Mouse (Mus musculus): ENCODE measurements around the gene Ccl25. TPM values are rescaled to one million over a fixed set of nuclear protein-coding genes. Genes with fewer than 3 reads are reported as not detected.
A peak's percentile ranks its signal among the peaks of the same experiment; 100 is the strongest.

The Ccl25 gene
- polyA plus RNA-seq, 1 experiment from 2014 or later, result 21.9 TPM

- Histone ChIP-seq H3K9me3 (ENCODE audit: control insufficient read depth, low read length) (no peaks in the 10 kb centered on the region), H3K36me3 (ENCODE audit: control insufficient read depth, insufficient read depth, low read length) (peaks cover 6% of the 10 kb centered on the region; the same call in 1 of the 2 replicates), H3K4me1 (replicated peaks; ENCODE audit: control insufficient read depth, insufficient read depth, low read length) (no peaks in the 10 kb centered on the region), H3K27ac (ENCODE audit: low read depth, low read length) (no peak overlapping the region), H3K27me3 (ENCODE audit: control insufficient read depth, insufficient read depth, low read length) (no peaks in the 10 kb centered on the region), H3K4me3 (ENCODE audit: low read depth, low read length) (peak overlapping the region; percentile 85), H3K4me2 (replicated peaks; ENCODE audit: low read depth, low read length) (peak overlapping the region; percentile 67), H3K9ac (ENCODE audit: low read depth, low read length) (peak overlapping the region; percentile 93)
- WGBS, result 4% methylated on average over 6 of the region's 6 CpGs
- peak; percentile 29 for DNase-seq (ENCODE audit: low spot score)
- ATAC-seq (ENCODE audit: low FRiP score), result no peak
Observed at GRCm38 (mm10) chr8:4323917-4324316, 1.1 kb upstream of the Ccl25 start.

GRCm38 (mm10) chr8:4324525-4324924, 485 bp upstream of the Ccl25 start:
- Histone ChIP-seq H3K9me3 (ENCODE audit: control insufficient read depth, low read length) (no peaks in the 10 kb centered on the region), H3K4me1 (replicated peaks; ENCODE audit: control insufficient read depth, insufficient read depth, low read length) (no peaks in the 10 kb centered on the region), H3K27ac (ENCODE audit: low read depth, low read length) (peak overlapping the region; percentile 81), H3K27me3 (ENCODE audit: control insufficient read depth, insufficient read depth, low read length) (no peaks in the 10 kb centered on the region), H3K36me3 (ENCODE audit: control insufficient read depth, insufficient read depth, low read length) (peaks cover 6% of the 10 kb centered on the region; the same call in 1 of the 2 replicates), H3K4me3 (ENCODE audit: low read depth, low read length) (peak overlapping the region; percentile 85), H3K9ac (ENCODE audit: low read depth, low read length) (peak overlapping the region; percentile 93), H3K4me2 (replicated peaks; ENCODE audit: low read depth, low read length) (peak overlapping the region; percentile 67)
- WGBS, result 0% methylated on average over 41 of the region's 42 CpGs
- DNase-seq (ENCODE audit: low spot score), result no peak
- ATAC-seq (ENCODE audit: low FRiP score), result peak; percentile 76

- H3K27ac ChIP-seq (ENCODE audit: low read depth, low read length), result no peak overlapping the region
- H3K36me3 ChIP-seq (ENCODE audit: control insufficient read depth, insufficient read depth, low read length), result peaks cover 4% of the 10 kb centered on the region; the same call in 1 of the 2 replicates
Observed at GRCm38 (mm10) chr8:4325751-4326036, 684 bp downstream of the Ccl25 start.

GRCm38 (mm10) chr8:4329000-4329399, 4.0 kb downstream of the Ccl25 start:
- WGBS, result 94% methylated on average over 5 of the region's 5 CpGs
- Histone ChIP-seq H3K27ac (ENCODE audit: low read depth, low read length) (no peak overlapping the region), H3K4me1 (replicated peaks; ENCODE audit: control insufficient read depth, insufficient read depth, low read length) (no peaks in the 10 kb centered on the region), H3K27me3 (ENCODE audit: control insufficient read depth, insufficient read depth, low read length) (no peaks in the 10 kb centered on the region), H3K36me3 (ENCODE audit: control insufficient read depth, insufficient read depth, low read length) (0 out of 2 replicates have a peak, but pooled peaks cover 2% of the 10 kb centered on the region), H3K9me3 (ENCODE audit: control insufficient read depth, low read length) (no peaks in the 10 kb centered on the region), H3K4me2 (replicated peaks; ENCODE audit: low read depth, low read length) (no peak overlapping the region), H3K4me3 (ENCODE audit: low read depth, low read length) (no peak overlapping the region), H3K9ac (ENCODE audit: low read depth, low read length) (no peak overlapping the region)
- no peak for ATAC-seq (ENCODE audit: low FRiP score)
- no peak for DNase-seq (ENCODE audit: low spot score)

More at GRCm38 (mm10) chr8:4325751-4326036, 684 bp downstream of the Ccl25 start:
- WGBS, result 46% methylated on average over 7 of the region's 7 CpGs
- Histone ChIP-seq H3K4me2 (replicated peaks; ENCODE audit: low read depth, low read length) (peak overlapping the region; percentile 48), H3K4me3 (ENCODE audit: low read depth, low read length) (peak overlapping the region; percentile 85), H3K9ac (ENCODE audit: low read depth, low read length) (peak overlapping the region; percentile 93), H3K27me3 (ENCODE audit: control insufficient read depth, insufficient read depth, low read length) (no peaks in the 10 kb centered on the region), H3K4me1 (replicated peaks; ENCODE audit: control insufficient read depth, insufficient read depth, low read length) (no peaks in the 10 kb centered on the region), H3K9me3 (ENCODE audit: control insufficient read depth, low read length) (no peaks in the 10 kb centered on the region)
- no peak for DNase-seq (ENCODE audit: low spot score)
- no peak for ATAC-seq (ENCODE audit: low FRiP score)

- Histone ChIP-seq H3K4me2 (replicated peaks; ENCODE audit: low read depth, low read length) (no peak overlapping the region), H3K9ac (ENCODE audit: low read depth, low read length) (no peak overlapping the region), H3K27ac (ENCODE audit: low read depth, low read length) (no peak overlapping the region), H3K4me1 (replicated peaks; ENCODE audit: control insufficient read depth, insufficient read depth, low read length) (no peaks in the 10 kb centered on the region), H3K27me3 (ENCODE audit: control insufficient read depth, insufficient read depth, low read length) (no peaks in the 10 kb centered on the region), H3K4me3 (ENCODE audit: low read depth, low read length) (no peak overlapping the region), H3K36me3 (ENCODE audit: control insufficient read depth, insufficient read depth, low read length) (0 out of 2 replicates have a peak, but pooled peaks cover 2% of the 10 kb centered on the region), H3K9me3 (ENCODE audit: control insufficient read depth, low read length) (no peaks in the 10 kb centered on the region)
- DNase-seq (ENCODE audit: low spot score) (no peak), ATAC-seq (ENCODE audit: low FRiP score) (no peak)
- WGBS, result 97% methylated on average over 1 of the region's 1 CpGs
Observed at GRCm38 (mm10) chr8:4333966-4334365, 9.0 kb downstream of the Ccl25 start.

- Histone ChIP-seq H3K4me2 (replicated peaks; ENCODE audit: low read depth, low read length) (no peak overlapping the region), H3K4me3 (ENCODE audit: low read depth, low read length) (no peak overlapping the region), H3K27ac (ENCODE audit: low read depth, low read length) (no peak overlapping the region), H3K9ac (ENCODE audit: low read depth, low read length) (no peak overlapping the region), H3K36me3 (ENCODE audit: control insufficient read depth, insufficient read depth, low read length) (0 out of 2 replicates have a peak, but pooled peaks cover 2% of the 10 kb centered on the region), H3K9me3 (ENCODE audit: control insufficient read depth, low read length) (no peaks in the 10 kb centered on the region), H3K4me1 (replicated peaks; ENCODE audit: control insufficient read depth, insufficient read depth, low read length) (no peaks in the 10 kb centered on the region), H3K27me3 (ENCODE audit: control insufficient read depth, insufficient read depth, low read length) (no peaks in the 10 kb centered on the region)
- ATAC-seq (ENCODE audit: low FRiP score) (no peak), DNase-seq (ENCODE audit: low spot score) (no peak)
- WGBS, result 90% methylated on average over 2 of the region's 2 CpGs
Observed at GRCm38 (mm10) chr8:4335678-4336077, 10.7 kb downstream of the Ccl25 start.

- no peaks in the 10 kb centered on the region for H3K4me1 ChIP-seq (replicated peaks; ENCODE audit: control insufficient read depth, insufficient read depth, low read length)
- H3K36me3 ChIP-seq (ENCODE audit: control insufficient read depth, insufficient read depth, low read length), result no peaks in the 10 kb centered on the region
- 86% methylated on average over 3 of the region's 3 CpGs for WGBS
- ATAC-seq (ENCODE audit: low FRiP score) (no peak), DNase-seq (ENCODE audit: low spot score) (no peak)
- H3K9ac ChIP-seq (ENCODE audit: low read depth, low read length), result no peak overlapping the region
- no peak overlapping the region for H3K4me3 ChIP-seq (ENCODE audit: low read depth, low read length)
- no peak overlapping the region for H3K4me2 ChIP-seq (replicated peaks; ENCODE audit: low read depth, low read length)
- no peaks in the 10 kb centered on the region for H3K9me3 ChIP-seq (ENCODE audit: control insufficient read depth, low read length)
- H3K27ac ChIP-seq (ENCODE audit: low read depth, low read length), result no peak overlapping the region
- no peaks in the 10 kb centered on the region for H3K27me3 ChIP-seq (ENCODE audit: control insufficient read depth, insufficient read depth, low read length)
Observed at GRCm38 (mm10) chr8:4340207-4340606, 15.2 kb downstream of the Ccl25 start.

- ATAC-seq (ENCODE audit: low FRiP score) (no peak), DNase-seq (ENCODE audit: low spot score) (no peak)
- no peaks in the 10 kb centered on the region for H3K36me3 ChIP-seq (ENCODE audit: control insufficient read depth, insufficient read depth, low read length)
- no peak overlapping the region for H3K27ac ChIP-seq (ENCODE audit: low read depth, low read length)
- no peaks in the 10 kb centered on the region for H3K4me1 ChIP-seq (replicated peaks; ENCODE audit: control insufficient read depth, insufficient read depth, low read length)
- 66% methylated on average over 7 of the region's 7 CpGs for WGBS
- H3K9ac ChIP-seq (ENCODE audit: low read depth, low read length), result no peak overlapping the region
- no peaks in the 10 kb centered on the region for H3K27me3 ChIP-seq (ENCODE audit: control insufficient read depth, insufficient read depth, low read length)
- no peak overlapping the region for H3K4me3 ChIP-seq (ENCODE audit: low read depth, low read length)
- no peaks in the 10 kb centered on the region for H3K9me3 ChIP-seq (ENCODE audit: control insufficient read depth, low read length)
- H3K4me2 ChIP-seq (replicated peaks; ENCODE audit: low read depth, low read length), result no peak overlapping the region
Observed at GRCm38 (mm10) chr8:4347661-4348060, 22.7 kb downstream of the Ccl25 start.

- no peaks in the 10 kb centered on the region for H3K27me3 ChIP-seq (ENCODE audit: control insufficient read depth, insufficient read depth, low read length)
- DNase-seq (ENCODE audit: low spot score) (no peak), ATAC-seq (ENCODE audit: low FRiP score) (no peak)
- H3K9ac ChIP-seq (ENCODE audit: low read depth, low read length), result no peak overlapping the region
- H3K36me3 ChIP-seq (ENCODE audit: control insufficient read depth, insufficient read depth, low read length), result no peaks in the 10 kb centered on the region
- no peak overlapping the region for H3K4me2 ChIP-seq (replicated peaks; ENCODE audit: low read depth, low read length)
- no peak overlapping the region for H3K4me3 ChIP-seq (ENCODE audit: low read depth, low read length)
- no peaks in the 10 kb centered on the region for H3K9me3 ChIP-seq (ENCODE audit: control insufficient read depth, low read length)
- no peak overlapping the region for H3K27ac ChIP-seq (ENCODE audit: low read depth, low read length)
- WGBS, result 39% methylated on average over 12 of the region's 12 CpGs
- no peaks in the 10 kb centered on the region for H3K4me1 ChIP-seq (replicated peaks; ENCODE audit: control insufficient read depth, insufficient read depth, low read length)
Observed at GRCm38 (mm10) chr8:4348275-4348674, 23.3 kb downstream of the Ccl25 start.
